Mouse (Mus musculus) heart, postnatal 0 days (tissue): ENCODE results near the gene Abhd17c. TPM values are rescaled to one million over a fixed set of nuclear protein-coding genes. Genes with fewer than 3 reads are reported as not detected.

ENCODE experiments used
- ATAC-seq: fragments of 200-750 bp; cut with Nextera tagmentation; 2 replicates; pipeline ENCODE4 v1.8.0; 2017; ENCODE audit warnings: low read depth, moderate number of reproducible peaks, moderate library complexity; ENCODE audit not compliant: insufficient read depth
- DNase-seq: peaks from one replicate; pipeline ENCODE4 v3.0.0-alpha.2; 2016; ENCODE audit warnings: low spot score
- H3K27ac ChIP-seq: fragments of 300-500 bp; sonication (generic); 2 replicates; pipeline ENCODE4 v1.5.1; 2014; ENCODE audit warnings: low read depth, mild to moderate bottlenecking
- H3K27me3 ChIP-seq: fragments of 300-500 bp; sonication (generic); 2 replicates; pipeline ENCODE4 v1.6.1; 2014; ENCODE audit warnings: low read length, mixed read lengths; ENCODE audit not compliant: control insufficient read depth, insufficient read depth
- H3K36me3 ChIP-seq: fragments of 300-500 bp; sonication (generic); replicated peaks from 2 replicates; pipeline ENCODE4 v1.6.1; 2014; ENCODE audit warnings: low read length, mixed read lengths; ENCODE audit not compliant: control insufficient read depth, insufficient read depth
- H3K4me1 ChIP-seq: fragments of 300-500 bp; sonication (generic); 2 replicates; pipeline ENCODE4 v1.6.1; 2014; ENCODE audit warnings: antibody characterized with exemption; ENCODE audit not compliant: control insufficient read depth, insufficient read depth
- H3K4me2 ChIP-seq: fragments of 300-500 bp; sonication (generic); 2 replicates; pipeline ENCODE4 v1.6.1; 2014; ENCODE audit warnings: low read depth, mild to moderate bottlenecking, low read length, moderate library complexity
- H3K4me3 ChIP-seq: fragments of 300-500 bp; sonication (generic); 2 replicates; pipeline ENCODE4 v1.5.1; 2014; ENCODE audit warnings: low read depth, low read length
- H3K9ac ChIP-seq: fragments of 300-500 bp; sonication (generic); replicated peaks from 2 replicates; pipeline ENCODE4 v1.6.1; 2014; ENCODE audit warnings: low read depth, low read length, mixed read lengths
- H3K9me3 ChIP-seq: fragments of 300-500 bp; sonication (generic); replicated peaks from 2 replicates; pipeline ENCODE4 v1.6.1; 2016; ENCODE audit warnings: low read length; ENCODE audit not compliant: control insufficient read depth
- CTCF ChIP-seq: IDR thresholded peaks from 2 replicates; pipeline ENCODE4 v1.5.1; 2016; ENCODE audit warnings: antibody characterized with exemption, control low read depth, low read depth
- EP300 ChIP-seq: IDR thresholded peaks from 2 replicates; pipeline ENCODE4 v1.6.1; 2016; ENCODE audit warnings: antibody characterized with exemption, low read depth
- WGBS: fragments of 180-500 bp; shearing (Covaris S2); extraction: QIAGEN DNeasy Blood & Tissue Kit; methylation state at CpG from one replicate; pipeline ENCODE4 v1.1.7; 2014; 5-methylcytosine and 5-hydroxymethylcytosine counted together
- polyA plus RNA-seq: library from polyadenylated mRNA; unstranded; fragments of >200 nt; fragmentation: Nextera tagmentation; extraction: Ambion mirVana; gene quantifications from 2 replicates; pipeline ENCODE4 v1.2.1, GENCODE M21; 2015
- total RNA-seq: library from RNA; depleted of rRNA; stranded (reverse); fragments of >200 nt; gene quantifications from 2 replicates; pipeline ENCODE4 v1.2.3, GENCODE M21; 2014; ENCODE audit warnings: low replicate concordance

The Abhd17c gene
- total and polyA plus RNA-seq, 2 experiments from 2014 or later, result 45.3 to 76.1 TPM

- H3K9me3 ChIP-seq, result no peaks in the 10 kb centered on the region
- ATAC-seq, result no peak
- 80% methylated on average over 1 of the region's 1 CpGs for WGBS
- no peak overlapping the region for H3K4me3 ChIP-seq
- no peak overlapping the region for H3K27ac ChIP-seq
- H3K36me3 ChIP-seq, result no peaks in the 10 kb centered on the region
- H3K4me1 ChIP-seq, result no peaks in the 10 kb centered on the region
- no peaks in the 10 kb centered on the region for H3K27me3 ChIP-seq
- no peak for DNase-seq
- H3K4me2 ChIP-seq, result no peak overlapping the region
- TF ChIP-seq CTCF (no peak), EP300 (no peak)
- no peak overlapping the region for H3K9ac ChIP-seq
Observed at GRCm38 (mm10) chr7:84171177-84171787, 19.6 kb upstream of the Abhd17c start.

GRCm38 (mm10) chr7:84168355-84168754 lies 16.7 kb upstream of the Abhd17c start:
- no peak for DNase-seq
- no peak overlapping the region for H3K4me3 ChIP-seq
- H3K4me2 ChIP-seq, result no peak overlapping the region
- no peaks in the 10 kb centered on the region for H3K4me1 ChIP-seq
- H3K9me3 ChIP-seq, result no peaks in the 10 kb centered on the region
- WGBS, result 82% methylated on average over 2 of the region's 2 CpGs
- no peak overlapping the region for H3K27ac ChIP-seq
- no peak overlapping the region for H3K9ac ChIP-seq
- no peaks in the 10 kb centered on the region for H3K27me3 ChIP-seq
- no peaks in the 10 kb centered on the region for H3K36me3 ChIP-seq
- ATAC-seq, result no peak
- TF ChIP-seq CTCF (no peak), EP300 (no peak)

GRCm38 (mm10) chr7:84166721-84167419 lies 15.2 kb upstream of the Abhd17c start:
- DNase-seq, result no peak
- TF ChIP-seq EP300 (no peak), CTCF (no peak)
- no peak overlapping the region for H3K27ac ChIP-seq
- H3K9ac ChIP-seq, result no peak overlapping the region
- no peaks in the 10 kb centered on the region for H3K36me3 ChIP-seq
- WGBS, result 67% methylated on average over 4 of the region's 4 CpGs
- no peaks in the 10 kb centered on the region for H3K9me3 ChIP-seq
- no peaks in the 10 kb centered on the region for H3K4me1 ChIP-seq
- no peaks in the 10 kb centered on the region for H3K27me3 ChIP-seq
- no peak overlapping the region for H3K4me2 ChIP-seq
- no peak overlapping the region for H3K4me3 ChIP-seq
- ATAC-seq, result no peak

- no peak for ATAC-seq
- no peak for DNase-seq
- no peaks in the 10 kb centered on the region for H3K36me3 ChIP-seq
- no peak overlapping the region for H3K9ac ChIP-seq
- TF ChIP-seq EP300 (no peak), CTCF (no peak)
- H3K9me3 ChIP-seq, result no peaks in the 10 kb centered on the region
- no peaks in the 10 kb centered on the region for H3K4me1 ChIP-seq
- 34% methylated on average over 1 of the region's 1 CpGs for WGBS
- no peak overlapping the region for H3K4me2 ChIP-seq
- H3K27me3 ChIP-seq, result no peaks in the 10 kb centered on the region
- H3K4me3 ChIP-seq, result no peak overlapping the region
- H3K27ac ChIP-seq, result no peak overlapping the region
Observed at GRCm38 (mm10) chr7:84166007-84166406, 14.3 kb upstream of the Abhd17c start.

GRCm38 (mm10) chr7:84165288-84165687 lies 13.6 kb upstream of the Abhd17c start:
- Histone ChIP-seq H3K27me3 (no peaks in the 10 kb centered on the region), H3K36me3 (no peaks in the 10 kb centered on the region), H3K27ac (no peak overlapping the region), H3K4me1 (no peaks in the 10 kb centered on the region), H3K9me3 (no peaks in the 10 kb centered on the region), H3K4me2 (no peak overlapping the region), H3K9ac (no peak overlapping the region), H3K4me3 (no peak overlapping the region)
- no peak for ATAC-seq
- no peak for DNase-seq
- 42% methylated on average over 3 of the region's 3 CpGs for WGBS
- no peak for TF ChIP-seq CTCF
- no peak for TF ChIP-seq EP300
